Mouse (Mus musculus): Measurements from ENCODE around the gene 1700017B05Rik.

Gene 1700017B05Rik

GRCm38 (mm10) chr9:57272902-57273804 lies 10.7 kb upstream of the 1700017B05Rik start:
- DNase-seq (ENCODE audit: low spot score): no peak

DNA sequence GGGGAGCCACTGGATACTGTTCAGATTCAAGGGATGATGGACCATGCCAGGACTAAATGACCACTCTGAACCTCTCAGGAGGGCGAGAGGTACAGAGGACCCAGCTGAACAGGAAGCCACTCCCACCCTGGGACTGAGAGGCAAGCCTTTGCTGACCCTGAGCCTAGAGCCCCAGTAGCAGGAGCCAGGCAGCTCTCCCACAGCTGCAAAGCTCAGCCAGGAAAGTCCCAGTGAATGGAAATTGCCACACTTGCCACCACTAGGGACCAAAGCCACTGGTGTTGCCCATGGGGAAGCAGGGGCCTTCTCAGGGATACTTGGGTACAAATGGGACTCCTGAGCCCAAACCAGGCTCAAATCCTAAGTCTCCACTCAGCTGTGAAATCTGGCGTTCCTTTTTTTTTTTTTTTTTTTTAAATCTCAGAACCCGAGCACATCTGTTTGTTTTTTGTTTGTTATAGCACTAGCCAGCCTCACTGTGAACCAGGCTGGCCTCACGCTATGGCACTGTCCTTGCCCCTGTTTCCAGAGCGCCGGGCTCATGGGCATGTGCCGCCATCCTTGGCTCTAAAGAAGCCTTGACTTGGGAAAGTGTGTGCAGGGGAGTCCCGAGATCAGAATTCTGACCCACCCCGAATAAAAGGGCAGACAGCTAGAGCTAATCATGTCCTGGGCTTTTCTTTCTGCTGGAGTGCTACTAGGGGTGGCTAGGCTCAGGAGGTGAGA lies 9.6 kb upstream of the 1700017B05Rik start:
- DNase-seq (ENCODE audit: low spot score): no peak

DNA sequence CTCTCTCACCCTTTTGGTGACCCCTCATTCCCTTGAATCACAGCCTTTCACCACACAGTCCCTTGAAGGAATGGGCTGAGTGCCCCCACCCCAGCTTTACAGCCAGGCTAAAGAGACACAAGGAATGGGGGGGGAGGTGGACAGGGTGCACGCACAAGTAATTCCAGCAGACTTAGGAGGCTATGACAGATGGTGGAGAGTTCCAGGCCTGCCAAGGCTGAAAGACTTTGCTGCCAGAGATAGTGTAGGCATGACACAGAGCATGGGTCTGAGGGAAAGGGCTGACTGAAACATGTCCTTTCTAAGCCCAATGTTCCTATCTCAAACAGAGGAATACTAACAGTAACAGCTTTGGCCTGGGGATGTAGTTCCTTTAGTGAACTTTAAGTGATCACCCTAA lies 8.7 kb upstream of the 1700017B05Rik start:
- no peak for DNase-seq (ENCODE audit: low spot score)

- no peak for DNase-seq (ENCODE audit: low spot score)
Measured at GRCm38 (mm10) chr9:57270399-57270798, 8.0 kb upstream of the 1700017B05Rik start.

- DNase-seq (ENCODE audit: low spot score): no peak
Measured at GRCm38 (mm10) chr9:57269384-57269783, 7.0 kb upstream of the 1700017B05Rik start.

DNA sequence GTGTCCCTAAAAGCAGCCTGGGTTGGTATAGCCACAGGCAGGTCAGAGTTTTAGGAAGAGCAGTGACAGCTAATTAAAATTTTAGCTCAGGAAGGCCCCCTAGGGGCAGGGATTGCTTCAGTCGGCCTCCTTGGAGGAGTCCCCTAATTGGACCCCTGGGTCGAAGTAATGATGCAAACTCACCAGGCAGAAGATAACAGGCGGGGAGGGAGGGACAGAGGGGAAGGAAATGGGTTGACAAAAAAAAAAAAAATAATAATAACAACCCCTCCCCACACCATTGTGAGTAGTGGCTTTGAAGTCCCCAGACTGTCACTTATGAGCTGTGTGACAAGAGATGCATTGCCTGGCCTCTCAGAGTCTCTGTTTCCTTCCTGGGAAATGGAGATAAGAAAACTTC lies 6.2 kb upstream of the 1700017B05Rik start:
- DNase-seq (ENCODE audit: low spot score): no peak

GRCm38 (mm10) chr9:57268078-57268477 lies 5.7 kb upstream of the 1700017B05Rik start:
- DNase-seq (ENCODE audit: low spot score): no peak

DNA sequence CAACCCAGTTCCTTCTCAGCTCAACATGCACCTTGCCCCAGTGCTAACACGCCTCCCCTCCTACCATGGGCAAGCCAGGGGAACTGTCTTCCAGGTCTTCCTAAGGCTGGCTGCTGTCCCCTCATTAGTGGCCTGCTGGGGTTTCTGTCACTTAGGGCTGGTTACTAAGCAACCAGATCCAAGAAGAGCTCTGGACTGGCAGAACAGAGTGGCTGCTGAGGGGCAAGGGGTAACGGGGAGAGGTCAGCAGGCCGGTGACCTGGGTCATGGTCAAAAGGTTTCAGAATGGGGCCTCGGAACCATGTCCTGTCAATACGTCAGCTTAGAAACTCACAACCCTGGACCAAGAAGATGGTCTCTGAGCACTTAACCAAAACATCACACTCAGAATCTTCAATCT lies 5.0 kb upstream of the 1700017B05Rik start:
- no peak for DNase-seq (ENCODE audit: low spot score)

DNA sequence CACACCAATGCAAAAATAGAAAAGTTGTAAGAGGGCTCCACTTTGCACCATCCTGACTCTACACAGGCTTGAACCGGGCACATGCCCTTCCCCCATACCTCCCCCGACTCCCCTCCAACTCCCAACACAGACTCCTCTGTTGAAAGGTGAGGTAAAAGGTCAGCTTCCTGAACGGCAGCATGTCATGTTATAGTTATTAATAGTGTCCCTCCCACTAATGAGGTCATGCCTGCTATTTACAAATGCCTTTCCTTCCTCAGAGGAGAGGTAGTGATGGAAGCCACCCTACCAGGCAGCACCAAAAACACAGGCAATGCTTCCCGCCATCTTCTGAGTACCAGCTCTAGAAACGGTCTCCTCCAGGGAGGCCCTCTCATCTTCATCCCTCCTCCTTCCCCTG lies 2.7 kb upstream of the 1700017B05Rik start:
- no peak for DNase-seq (ENCODE audit: low spot score)

- no peak for DNase-seq (ENCODE audit: low spot score)
Measured at GRCm38 (mm10) chr9:57262795-57263684, 628 bp upstream of the 1700017B05Rik start.

- peak; percentile 65 for DNase-seq (ENCODE audit: low spot score)
Measured at GRCm38 (mm10) chr9:57261516-57261912, 898 bp downstream of the 1700017B05Rik start.

DNA sequence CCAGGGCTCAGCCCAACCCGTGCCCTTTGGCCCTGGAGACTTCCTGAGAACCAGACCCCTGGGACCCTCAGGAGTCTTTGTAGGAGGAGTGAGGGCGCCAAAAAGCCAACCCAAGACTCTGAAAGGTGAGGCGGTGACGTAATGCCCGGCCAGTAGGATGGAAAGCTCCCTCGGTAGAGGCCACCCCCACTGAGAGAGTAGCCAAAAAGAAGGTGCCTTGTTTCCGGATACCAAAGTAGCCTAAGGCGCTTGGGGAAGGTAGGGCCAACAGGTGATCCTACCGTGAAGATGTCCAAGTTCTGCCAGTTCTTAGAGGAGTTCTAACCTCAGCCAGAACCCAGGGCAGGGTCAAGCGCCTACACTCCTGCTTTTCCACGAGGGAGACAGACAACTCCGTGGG lies 1.5 kb downstream of the 1700017B05Rik start:
- DNase-seq (ENCODE audit: low spot score): no peak

DNA sequence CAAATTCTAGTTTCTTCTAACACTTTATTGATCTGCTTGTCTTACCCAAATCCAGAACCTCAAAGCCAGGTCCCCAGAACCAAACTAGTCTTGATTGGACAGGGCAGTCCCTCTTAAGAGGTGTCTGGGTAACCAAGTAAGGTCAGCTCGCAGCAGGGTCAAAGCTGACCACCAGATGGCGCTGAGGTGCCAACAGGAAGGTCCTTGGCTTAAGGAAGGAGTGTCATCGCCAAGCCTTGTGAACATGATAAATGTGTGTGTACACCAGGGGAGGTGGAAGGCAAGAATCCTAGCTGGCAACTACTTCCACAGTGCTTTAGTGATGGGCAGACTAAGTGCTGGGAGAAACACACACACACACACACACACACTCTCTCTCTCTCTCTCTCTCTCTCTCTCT lies 2.7 kb downstream of the 1700017B05Rik start:
- peak; percentile 94 for DNase-seq (ENCODE audit: low spot score)

DNA sequence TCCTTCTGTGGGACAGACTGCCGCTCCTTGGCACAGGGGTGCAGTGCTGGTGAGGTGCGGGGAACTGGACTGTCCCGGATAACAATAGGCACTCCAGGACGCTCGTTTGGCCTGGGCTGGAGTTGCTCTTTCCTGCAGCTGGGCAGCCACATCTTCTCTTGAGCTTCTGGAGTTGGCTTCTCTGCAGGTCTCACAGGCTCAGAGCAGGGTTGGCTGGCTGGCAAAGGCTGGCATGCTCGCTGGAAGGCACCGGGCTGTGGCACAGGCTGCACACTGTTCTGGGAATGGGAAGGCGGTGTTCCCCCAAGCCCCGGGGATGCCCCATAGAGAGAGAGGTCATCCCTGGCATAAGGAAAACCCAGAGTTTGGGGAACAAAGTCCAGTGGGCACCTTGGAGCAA lies 4.8 kb downstream of the 1700017B05Rik start:
- DNase-seq (ENCODE audit: low spot score): no peak

- no peak for DNase-seq (ENCODE audit: low spot score)
Measured at GRCm38 (mm10) chr9:57256861-57257260, 5.6 kb downstream of the 1700017B05Rik start.

GRCm38 (mm10) chr9:57256309-57256708 lies 6.1 kb downstream of the 1700017B05Rik start:
- DNase-seq (ENCODE audit: low spot score): no peak

DNA sequence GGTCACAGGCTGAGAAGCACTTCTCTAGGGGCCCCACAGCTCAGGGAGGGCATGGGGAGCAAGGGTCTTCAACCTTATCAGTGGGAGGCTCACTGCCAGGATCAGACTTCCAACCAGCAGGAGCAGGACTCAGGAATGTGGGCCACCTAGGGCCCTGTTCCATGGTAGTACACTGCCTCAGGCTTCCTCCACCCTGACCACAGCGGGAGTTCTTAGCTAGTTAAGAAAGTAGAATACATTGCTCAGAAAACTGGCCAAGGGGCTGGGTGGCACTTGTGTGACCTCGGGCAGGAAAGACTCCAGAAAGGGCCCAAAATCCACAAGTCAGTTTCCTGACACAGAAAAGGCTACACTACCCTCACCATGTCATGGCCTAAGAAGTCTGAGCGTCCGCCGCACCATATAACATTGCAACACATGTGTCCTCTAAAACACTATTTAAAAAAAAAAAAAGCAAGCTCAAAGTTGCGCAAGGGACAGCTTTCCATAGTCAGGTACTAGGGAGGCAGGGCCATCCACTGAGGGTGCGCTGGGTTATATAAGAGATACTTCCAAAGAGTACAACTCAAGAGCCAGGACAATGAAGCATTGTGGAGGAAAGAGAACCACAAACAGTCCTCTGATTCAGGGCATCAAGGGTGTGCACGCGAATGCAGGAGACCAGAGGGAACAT lies 7.5 kb downstream of the 1700017B05Rik start:
- DNase-seq (ENCODE audit: low spot score): peak; percentile 54

DNA sequence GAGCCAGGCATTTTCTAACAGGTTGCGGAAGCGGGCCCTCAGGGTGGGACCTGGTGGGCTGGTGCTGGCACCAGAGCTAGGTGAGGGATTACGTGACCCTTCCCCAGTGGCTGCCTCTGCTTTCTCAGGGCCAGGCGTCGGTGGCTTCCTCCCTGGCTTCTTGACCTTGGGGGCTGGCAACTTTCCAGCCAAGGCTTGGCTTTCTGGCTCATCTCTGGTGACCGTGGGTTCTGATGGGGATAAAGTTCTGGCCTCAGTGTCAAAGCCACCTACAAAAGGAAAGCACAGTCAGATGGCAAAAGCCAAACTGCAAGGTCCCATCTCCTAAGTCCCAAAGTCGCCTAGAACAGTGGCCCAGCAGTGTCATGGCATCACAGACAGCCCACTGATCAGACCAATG lies 8.4 kb downstream of the 1700017B05Rik start:
- DNase-seq (ENCODE audit: low spot score): no peak

DNA sequence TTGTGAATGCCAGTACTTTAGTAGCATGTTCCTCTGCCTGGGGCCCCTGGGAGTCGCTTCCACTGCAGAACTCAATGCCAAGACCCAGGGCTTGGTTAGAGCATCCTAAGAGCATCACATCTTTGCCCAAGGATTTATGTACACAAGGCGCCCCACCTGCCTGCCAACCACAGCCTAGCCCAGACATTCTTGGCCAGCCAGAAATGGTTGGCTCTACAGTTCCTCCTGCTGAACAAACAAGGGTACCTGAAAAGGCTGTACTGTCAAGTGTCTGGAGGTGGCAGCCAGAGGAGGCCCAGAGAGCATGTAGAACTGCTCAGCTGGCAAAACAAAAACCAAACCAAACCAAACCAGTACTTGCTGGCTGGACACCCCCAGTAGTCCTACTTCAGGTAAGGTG lies 11.3 kb downstream of the 1700017B05Rik start:
- no peak for DNase-seq (ENCODE audit: low spot score)

DNA sequence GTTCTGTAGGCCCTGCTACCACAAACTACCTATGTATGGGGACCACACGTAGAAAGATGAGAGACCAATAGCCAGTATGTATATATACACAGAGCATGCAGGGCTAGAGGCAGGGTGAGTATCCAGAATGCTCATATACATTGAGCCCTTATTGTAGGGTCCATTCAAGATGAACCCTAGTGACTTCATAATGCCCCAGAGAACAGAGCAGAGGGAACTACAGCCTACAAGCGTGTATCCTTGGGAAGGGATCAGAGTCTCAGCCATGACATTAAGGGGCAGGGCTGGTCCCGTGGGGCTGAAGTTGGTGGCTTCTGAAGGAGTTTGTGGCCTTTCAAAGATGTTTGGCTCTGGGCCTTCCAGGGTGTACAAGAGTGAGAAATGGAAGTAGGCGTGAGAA lies 12.4 kb downstream of the 1700017B05Rik start:
- DNase-seq (ENCODE audit: low spot score): no peak

GRCm38 (mm10) chr9:57248030-57248942 lies 14.1 kb downstream of the 1700017B05Rik start:
- no peak for DNase-seq (ENCODE audit: low spot score)
